Mouse (Mus musculus): ENCODE measurements at regions not wholly inside any gene's neighbourhood (a gene's known extent, or its start where the extent isn't known, plus 50 kb on each side); places are given as distances from the start of the nearest gene placed in this dataset.

DNA sequence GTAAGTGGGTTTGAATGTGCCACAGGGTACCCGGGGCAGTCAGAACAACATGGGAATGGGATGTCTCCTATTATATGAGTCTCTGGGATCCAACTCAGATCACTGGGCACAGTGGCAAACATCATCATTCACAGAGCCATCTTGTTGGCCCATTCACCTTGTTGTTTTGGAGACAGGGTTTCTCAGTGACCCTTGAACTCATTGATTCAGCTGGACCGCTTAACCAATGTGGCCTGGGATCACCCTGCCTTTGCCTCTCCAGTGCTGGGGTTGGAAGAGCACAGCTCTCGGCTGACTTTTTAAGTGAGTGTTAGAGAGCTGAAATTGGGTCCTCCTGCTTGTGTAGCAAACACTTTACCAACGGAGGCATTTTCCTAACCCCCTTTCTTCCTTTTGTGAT lies 64.2 kb upstream of the Bcor start:
- no peak for TF ChIP-seq CTCF (IDR thresholded peaks at IDR 0.05; ENCODE audit: borderline replicate concordance, control insufficient read depth, extremely low read depth, insufficient read depth, low read length, poor library complexity)
- TF ChIP-seq POLR2A (IDR thresholded peaks at IDR 0.05; ENCODE audit: control insufficient read depth, extremely low read depth, insufficient read depth, low read length, poor library complexity): no peak

All from thymus, adult 2 months (tissue).